Mouse (Mus musculus): ENCODE results near the gene Gm4187.
"Not testable (repeated sequence)": the region's sequence is repeated elsewhere in the genome, so short reads cannot be mapped to it uniquely, and the experiment has no call there.

DNA sequence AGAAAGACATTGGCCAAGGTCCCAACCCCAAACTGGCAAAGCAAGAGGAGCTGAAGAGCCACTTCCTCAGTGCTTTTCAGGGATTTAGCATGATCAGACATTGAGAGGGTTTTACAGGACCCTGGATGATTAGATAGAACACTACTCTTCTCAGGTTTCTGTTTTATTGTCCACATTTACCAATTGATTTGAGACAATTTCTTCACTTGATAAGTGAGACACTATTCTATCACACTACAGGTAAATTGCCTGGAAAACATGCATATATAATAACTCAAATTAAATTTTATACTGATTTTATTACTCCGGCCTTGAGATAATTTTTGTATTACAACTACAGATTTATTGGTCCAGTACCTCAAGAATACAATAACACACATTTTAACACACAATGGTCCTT is 41.4 kb upstream of the Gm4187 start, which contains the start of gene Gm8660:
- TF ChIP-seq CTCF (IDR thresholded peaks at IDR 0.05; ENCODE audit: low read depth); EP300 (optimal IDR thresholded peaks at IDR 0.05): not testable (repeated sequence)
